Mouse (Mus musculus) embryo, embryonic 9.5 days (tissue): ENCODE data around the gene Gm13278.
"Not testable (repeated sequence)": the region's sequence is repeated elsewhere in the genome, so short reads cannot be mapped to it uniquely, and the experiment has no call there.

ENCODE experiments used
- DNase-seq: peaks from one replicate; pipeline ENCODE4 v3.0.0-alpha.2; 2017; ENCODE audit errors: extremely low spot score

The Gm13278 gene

DNA sequence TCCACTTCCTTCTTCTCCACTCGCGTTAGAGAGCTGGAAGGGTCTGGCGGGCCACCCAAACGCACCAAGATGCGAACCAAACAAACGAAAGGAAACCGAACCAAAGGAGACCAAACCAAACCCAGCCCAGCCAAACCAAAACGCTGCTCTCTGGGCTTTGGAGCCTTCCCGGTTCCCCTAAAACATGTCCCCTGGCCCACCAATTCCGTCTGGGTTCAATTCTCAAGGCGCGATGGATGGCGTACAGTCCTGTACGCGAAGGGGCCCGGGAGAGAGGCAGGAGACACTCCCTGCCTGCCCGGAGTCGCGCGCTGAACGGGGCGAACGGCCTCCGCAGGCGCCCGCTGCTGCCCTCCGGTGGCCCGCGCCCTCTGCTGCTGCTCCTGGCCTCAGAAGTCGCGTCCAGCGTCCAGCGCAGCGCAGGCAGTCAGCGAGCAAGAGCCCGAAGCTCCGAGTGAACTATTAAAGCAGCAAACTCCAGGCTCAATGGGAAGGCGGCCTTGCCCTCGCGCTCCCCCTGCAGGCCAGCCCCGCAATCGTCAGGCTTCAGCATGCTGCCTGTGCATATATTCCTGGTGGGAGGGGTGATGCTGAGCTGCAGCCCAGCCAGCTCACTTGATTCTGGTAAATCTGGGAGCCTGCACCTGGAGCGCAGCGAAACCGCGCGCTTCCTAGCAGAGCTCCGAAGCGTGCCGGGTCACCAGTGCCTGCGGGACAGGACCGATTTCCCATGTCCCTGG lies 2.8 kb downstream of the Gm13278 start, which contains the start of gene Gm13275:
Gene Gm13275, plus strand, starts transcription at position 552 of the 740 bp plus-strand sequence.
- not testable (repeated sequence) for DNase-seq

GRCm38 (mm10) chr4:88797097-88797496 lies 5.7 kb downstream of the Gm13278 start, which contains the start of gene Gm13279:
Gene Gm13279 (plus strand): TSS chr4:88797397.
- DNase-seq: not testable (repeated sequence)

- DNase-seq: not testable (repeated sequence)
These were observed 8.0 kb downstream of the Gm13278 start, which contains the start of gene Gm13285 for GRCm38 (mm10) chr4:88799365-88799764. Gene Gm13285 (plus strand): TSS chr4:88799665.

GRCm38 (mm10) chr4:88802954-88803353 lies 11.6 kb downstream of the Gm13278 start, which contains the start of gene Gm13287:
Gene Gm13287 (plus strand): TSS chr4:88803254.
- DNase-seq: not testable (repeated sequence)

- not testable (repeated sequence) for DNase-seq
These were observed 13.9 kb downstream of the Gm13278 start, which contains the start of gene Gm13288 for GRCm38 (mm10) chr4:88805231-88805630. Gene Gm13288 (plus strand): TSS chr4:88805531.

DNA sequence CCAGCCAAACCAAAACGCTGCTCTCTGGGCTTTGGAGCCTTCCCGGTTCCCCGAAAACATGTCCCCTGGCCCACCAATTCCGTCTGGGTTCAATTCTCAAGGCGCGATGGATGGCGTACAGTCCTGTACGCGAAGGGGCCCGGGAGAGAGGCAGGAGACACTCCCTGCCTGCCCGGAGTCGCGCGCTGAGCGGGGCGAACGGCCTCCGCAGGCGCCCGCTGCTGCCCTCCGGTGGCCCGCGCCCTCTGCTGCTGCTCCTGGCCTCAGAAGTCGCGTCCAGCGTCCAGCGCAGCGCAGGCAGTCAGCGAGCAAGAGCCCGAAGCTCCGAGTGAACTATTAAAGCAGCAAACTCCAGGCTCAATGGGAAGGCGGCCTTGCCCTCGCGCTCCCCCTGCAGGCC lies 14.4 kb downstream of the Gm13278 start:
- not testable (repeated sequence) for DNase-seq

DNA sequence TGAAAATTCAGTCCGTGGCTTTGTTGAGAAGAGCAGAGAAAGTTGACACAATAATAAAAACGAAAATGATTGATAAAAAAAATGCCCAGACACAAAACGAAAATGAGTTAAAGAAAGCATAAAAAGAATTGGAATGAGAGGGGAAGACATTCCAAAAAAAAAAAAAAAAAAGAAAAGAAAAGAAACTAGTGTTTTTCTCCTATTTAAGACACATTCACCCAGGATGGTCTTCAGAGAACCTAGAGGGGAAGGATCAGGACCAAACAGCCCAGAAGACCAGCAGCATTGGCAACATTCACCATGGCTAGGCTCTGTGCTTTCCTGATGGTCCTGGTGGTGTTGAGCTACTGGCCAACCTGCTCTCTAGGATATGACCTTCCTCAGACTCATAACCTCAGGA lies 24.6 kb downstream of the Gm13278 start, which contains the start of gene Ifna7:
Gene Ifna7, plus strand, starts transcription at position 301 of the 400 bp plus-strand sequence.
- DNase-seq: no peak

DNA sequence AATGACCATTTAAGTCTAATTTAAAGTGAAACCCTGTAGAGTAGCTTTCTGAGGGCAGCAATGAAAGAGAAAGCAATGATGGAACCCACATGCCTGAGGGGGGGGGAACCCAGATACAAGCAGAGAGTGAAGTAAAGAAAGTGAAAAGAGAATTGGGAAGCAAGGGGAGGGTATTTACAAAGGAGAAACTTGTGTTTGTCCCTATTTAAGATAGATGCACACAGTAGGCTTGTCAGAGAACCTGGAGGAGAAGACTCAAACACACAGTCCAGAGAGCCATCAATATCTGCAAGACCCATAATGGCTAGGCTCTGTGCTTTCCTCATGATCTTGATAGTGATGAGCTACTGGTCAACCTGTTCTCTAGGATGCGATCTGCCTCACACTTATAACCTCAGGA lies 28.3 kb downstream of the Gm13278 start, which contains the start of gene Ifna11:
Gene Ifna11, plus strand, starts transcription at position 301 of the 400 bp plus-strand sequence.
- no peak for DNase-seq

DNA sequence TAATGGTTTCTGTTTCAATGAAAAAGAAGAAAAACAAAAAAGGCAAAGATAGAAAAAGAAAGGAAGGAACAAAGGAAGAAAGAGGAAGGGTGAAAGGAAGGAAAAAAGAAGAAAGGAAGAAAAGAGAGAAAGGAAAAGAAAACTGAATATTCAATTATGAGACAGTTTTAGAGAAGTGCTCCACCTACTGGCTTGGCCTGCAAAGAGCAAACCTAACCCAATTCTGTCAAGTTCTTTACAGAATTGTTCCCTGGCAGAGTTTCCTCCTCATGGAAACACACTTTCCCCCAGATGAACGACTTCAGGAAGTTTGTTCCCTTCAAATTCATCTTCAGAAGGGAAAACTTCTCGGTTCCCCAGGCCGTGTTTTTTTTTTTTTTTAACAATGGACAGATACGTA lies 31.6 kb downstream of the Gm13278 start:
- DNase-seq: no peak

DNA sequence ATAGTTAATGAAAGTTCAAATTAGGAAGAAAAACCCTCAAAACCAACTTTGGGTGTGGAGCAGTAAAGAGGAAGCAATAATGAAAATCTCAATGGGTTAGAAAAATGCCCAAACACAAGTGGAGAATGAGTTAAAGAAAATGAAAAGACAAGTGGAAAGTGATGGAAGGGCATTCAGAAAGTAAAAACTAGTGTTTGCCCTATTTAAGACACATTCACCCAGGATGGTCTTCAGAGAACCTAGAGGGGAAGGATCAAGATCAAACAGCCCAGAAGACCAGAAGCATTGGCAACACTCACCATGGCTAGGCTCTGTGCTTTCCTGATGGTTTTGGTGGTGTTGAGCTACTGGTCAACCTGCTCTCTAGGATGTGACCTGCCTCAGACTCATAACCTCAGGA lies 35.8 kb downstream of the Gm13278 start, which contains the start of gene Ifna6:
Gene Ifna6, plus strand, starts transcription at position 301 of the 400 bp plus-strand sequence.
- not testable (repeated sequence) for DNase-seq

DNA sequence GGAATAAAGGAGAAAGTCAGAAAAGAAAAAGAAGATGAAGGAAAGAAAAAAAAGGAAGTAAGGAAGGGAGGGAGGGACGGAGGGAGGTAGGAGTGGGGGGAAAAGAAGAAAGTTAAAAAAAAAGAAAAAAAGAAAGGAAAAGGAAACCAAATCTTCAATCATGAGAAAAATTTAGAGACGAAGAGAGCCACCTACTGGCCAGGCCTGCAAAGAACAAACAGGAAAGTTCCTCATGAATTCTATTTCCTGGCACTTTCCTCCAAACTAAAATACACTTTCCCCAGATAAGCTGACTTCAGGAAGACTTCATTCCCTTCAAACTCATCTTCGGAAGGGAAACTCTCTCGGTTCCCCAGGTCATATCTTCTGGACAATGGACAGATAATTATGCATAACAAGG lies 39.2 kb downstream of the Gm13278 start:
- DNase-seq: no peak

DNA sequence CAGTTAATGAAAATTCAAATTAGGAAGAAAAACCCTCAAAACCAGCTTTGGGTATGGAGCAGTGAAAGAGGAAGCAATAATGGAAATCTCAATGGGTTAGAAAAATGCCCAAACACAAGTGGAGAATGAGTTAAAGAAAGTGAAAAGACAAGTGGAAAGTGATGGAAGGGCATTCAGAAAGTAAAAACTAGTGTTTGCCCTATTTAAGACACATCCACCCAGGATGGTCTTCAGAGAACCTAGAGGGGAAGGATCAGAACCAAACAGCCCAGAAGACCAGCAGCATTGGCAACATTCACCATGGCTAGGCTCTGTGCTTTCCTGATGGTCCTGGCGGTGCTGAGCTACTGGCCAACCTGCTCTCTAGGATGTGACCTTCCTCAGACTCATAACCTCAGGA lies 43.9 kb downstream of the Gm13278 start, which contains the start of gene Ifna5:
Gene Ifna5, plus strand, starts transcription at position 301 of the 400 bp plus-strand sequence.
- not testable (repeated sequence) for DNase-seq

DNA sequence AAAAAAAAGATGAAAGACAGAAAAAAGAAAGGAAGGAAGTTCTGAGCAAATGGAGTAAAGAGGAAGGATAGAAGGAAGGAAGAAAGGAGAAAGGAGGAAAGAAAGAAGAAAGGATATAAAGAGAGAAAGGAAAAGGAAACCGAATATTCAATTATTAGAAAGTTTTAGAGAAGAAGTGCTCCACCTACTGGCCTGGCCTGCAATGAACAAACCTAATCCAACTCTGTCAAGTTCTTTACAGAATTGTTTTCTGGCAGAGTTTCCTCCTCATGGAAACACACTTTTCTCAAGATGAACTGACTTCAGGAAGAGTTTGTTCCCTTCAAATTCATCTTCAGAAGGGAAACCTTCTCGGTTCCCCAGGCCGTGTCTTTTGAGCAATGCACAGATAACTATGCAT lies 47.5 kb downstream of the Gm13278 start:
- no peak for DNase-seq

- DNase-seq: no peak
These were observed 48.7 kb downstream of the Gm13278 start for GRCm38 (mm10) chr4:88840058-88840457.

DNA sequence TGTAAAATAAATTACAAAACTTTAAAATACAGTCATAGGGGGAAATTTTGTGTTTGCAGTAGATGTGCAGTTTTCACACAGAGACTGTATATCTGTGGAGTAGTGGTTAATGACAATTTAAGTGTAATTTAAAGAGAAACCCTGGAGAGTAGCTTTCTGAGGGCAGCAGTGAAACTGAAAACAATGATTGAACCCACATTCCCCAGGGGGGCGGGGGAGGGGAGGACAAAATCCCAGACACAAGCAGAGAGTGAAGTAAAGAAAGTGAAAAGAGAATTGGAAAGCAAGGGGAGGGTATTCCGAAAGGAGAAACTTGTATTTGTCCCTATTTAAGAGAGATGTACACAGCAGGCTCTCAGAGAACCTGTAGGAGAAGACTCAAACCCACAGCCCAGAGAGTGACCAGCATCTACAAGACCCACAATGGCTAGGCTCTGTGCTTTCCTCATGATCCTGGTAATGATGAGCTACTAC lies 50.1 kb downstream of the Gm13278 start, which contains the start of gene Ifna4:
Gene Ifna4, plus strand, starts transcription at position 424 of the 474 bp plus-strand sequence.
- DNase-seq: no peak
